Mouse (Mus musculus): ENCODE data around the gene Gm12695. TPM values are rescaled to one million over a fixed set of nuclear protein-coding genes. Genes with fewer than 3 reads are reported as not detected.

Gm12695 gene
- total RNA-seq, 2 experiments from 2014 or later, result not detected

DNA sequence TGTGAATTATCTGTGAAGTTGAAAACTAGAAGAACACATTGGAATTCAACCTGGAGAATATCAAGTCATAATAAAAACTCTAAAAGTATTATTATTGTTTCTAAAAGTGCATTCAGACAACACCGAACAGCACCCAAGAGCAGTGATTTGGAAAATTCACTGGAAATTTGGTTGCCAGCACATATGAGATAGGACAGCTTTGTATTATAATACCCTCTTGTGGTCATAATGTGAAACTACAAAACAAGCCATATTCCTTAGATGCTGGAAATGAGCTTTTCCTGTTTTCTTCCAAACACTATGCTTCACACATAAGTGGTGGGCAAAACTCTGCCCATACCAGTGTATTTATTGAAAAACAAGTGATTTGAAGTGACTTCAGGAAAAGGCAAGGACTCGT lies 101.5 kb downstream of the Gm12695 start:
- intact Hi-C loops (cut with DNase I), result loop anchor here (10.0 kb wide), 1 partner anchor 409 kb away; no protein-coding TSS in a partner anchor
- DNase-seq, result no peak
- H3K4me3 ChIP-seq, result no peak overlapping the region
- peak; percentile 61 for TF ChIP-seq CTCF (IDR thresholded peaks at IDR 0.05)
- no peak overlapping the region for H3K27ac ChIP-seq

DNA sequence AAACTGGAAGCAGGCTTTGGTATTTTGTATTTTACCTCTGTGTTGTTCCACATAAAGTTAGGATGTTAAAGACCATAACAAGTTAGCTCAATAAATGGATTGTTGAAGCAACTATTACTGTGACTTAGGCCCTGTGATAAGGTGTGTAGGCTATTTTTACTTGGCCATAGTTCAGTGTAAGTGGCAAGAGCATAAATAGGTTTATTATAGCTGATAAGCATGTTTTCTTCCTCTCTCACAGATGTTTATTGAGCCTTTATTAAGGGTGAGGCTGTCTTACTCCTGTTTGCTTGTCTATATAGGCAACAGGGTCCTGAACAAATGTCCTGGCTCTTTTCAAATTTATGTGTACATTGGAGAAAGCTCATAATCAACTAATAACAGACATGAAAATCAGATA lies 104.0 kb downstream of the Gm12695 start:
- no peak for DNase-seq
- no peak for TF ChIP-seq CTCF (IDR thresholded peaks at IDR 0.05)
- intact Hi-C loops (cut with DNase I), result loop anchor here (10.0 kb wide), 1 partner anchor 406 kb away; no protein-coding TSS in a partner anchor
- Histone ChIP-seq H3K27ac (no peak overlapping the region), H3K4me3 (no peak overlapping the region)

DNA sequence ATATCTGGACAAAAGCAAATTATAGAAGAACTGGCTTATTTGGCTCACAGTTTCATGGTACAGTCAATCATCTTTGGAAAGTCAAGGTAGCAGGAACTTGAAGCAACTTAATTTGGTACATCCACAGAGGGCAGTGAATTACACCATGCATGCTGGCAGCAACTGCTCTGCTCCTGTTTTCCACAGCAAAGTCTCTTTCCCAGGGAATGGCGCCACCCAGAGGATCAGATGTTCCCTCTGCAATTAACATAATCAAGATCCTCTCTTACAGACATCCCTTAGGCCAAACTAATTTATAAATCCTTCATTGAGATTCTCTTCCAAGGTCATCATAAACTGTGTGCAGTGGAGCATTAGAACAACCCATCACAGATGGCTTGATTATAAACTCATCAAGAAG lies 104.8 kb downstream of the Gm12695 start:
- Histone ChIP-seq H3K27ac (no peak overlapping the region), H3K4me3 (no peak overlapping the region)
- peak; percentile 36; the same call in 1 of the 2 replicates for TF ChIP-seq CTCF (IDR thresholded peaks at IDR 0.05)
- intact Hi-C loops (cut with DNase I), result loop anchor here (10.0 kb wide), 1 partner anchor 405 kb away; no protein-coding TSS in a partner anchor
- peak; percentile 38 for DNase-seq

Other genes starting within 250 kb of the Gm12695 start
- gene Cyp2j6, start 231.5 kb downstream of the Gm12695 start, total RNA-seq (2021), result 1 to 10 TPM in 1 of 2 experiments, under 1 TPM in 1; 0.87 to 1.6 TPM
- under 1 TPM; 0.36 to 0.50 TPM for gene Cyp2j9, start 193.6 kb downstream of the Gm12695 start, total RNA-seq (2021)
- gene Cyp2j5, start 121.0 kb downstream of the Gm12695 start, total RNA-seq (2021), result not detected